Mouse (Mus musculus): ENCODE measurements around the gene Gna14. TPM values are rescaled to one million over a fixed set of nuclear protein-coding genes. Genes with fewer than 3 reads are reported as not detected.

Gna14 gene
- polyA plus RNA-seq, 1 experiment, result 0.05 TPM

DNA sequence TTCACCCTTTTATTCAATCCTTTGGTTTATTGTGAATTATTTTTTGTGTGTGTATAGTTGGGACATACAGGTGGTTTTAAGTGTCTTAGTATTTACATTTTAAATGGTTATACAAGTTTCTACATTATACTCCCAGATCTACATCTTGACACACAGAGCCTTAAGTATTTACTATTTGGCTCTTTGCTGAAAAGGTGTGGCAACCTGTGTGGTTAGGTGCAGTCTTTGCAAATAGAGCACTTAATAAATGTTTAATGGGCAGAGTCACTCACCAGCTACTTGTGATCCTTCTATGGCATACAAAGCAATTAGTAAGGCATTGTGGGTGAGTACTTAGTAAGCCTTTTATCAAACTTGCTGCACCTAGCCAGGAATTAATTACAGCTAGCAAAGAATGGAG is 24.3 kb upstream of the Gna14 start:
- TF ChIP-seq CEBPB (IDR thresholded peaks at IDR 0.05; ENCODE audit: low read depth), result no peak
- TF ChIP-seq MAX (IDR thresholded peaks at IDR 0.05), result no peak
- no peak for TF ChIP-seq CTCF (IDR thresholded peaks at IDR 0.05; ENCODE audit: control insufficient read depth, insufficient read depth, insufficient read length)
- no peak for TF ChIP-seq FOSL1 (IDR thresholded peaks at IDR 0.05; ENCODE audit: insufficient read depth, low read length, poor library complexity, severe bottlenecking)
- no peak for TF ChIP-seq USF1 (IDR thresholded peaks at IDR 0.05; ENCODE audit: low read depth)
- no peaks in the 10 kb centered on the region for H3K79me3 ChIP-seq (ENCODE audit: low read depth)
- H3ac ChIP-seq (ENCODE audit: control insufficient read depth, insufficient read length, low read depth), result no peak overlapping the region
- H3K27me3 ChIP-seq (ENCODE audit: control insufficient read depth, insufficient read depth, insufficient read length), result no peaks in the 10 kb centered on the region
- no peaks in the 10 kb centered on the region for H3K79me2 ChIP-seq (ENCODE audit: control insufficient read depth, insufficient read depth)
- no peak overlapping the region for H3K4me3 ChIP-seq (ENCODE audit: insufficient read depth, poor library complexity, severe bottlenecking)
- H3K36me3 ChIP-seq (ENCODE audit: control insufficient read depth, insufficient read depth), result no peaks in the 10 kb centered on the region

- Histone ChIP-seq H3K36me3 (ENCODE audit: control insufficient read depth, insufficient read depth) (no peaks in the 10 kb centered on the region), H3K79me3 (ENCODE audit: low read depth) (no peaks in the 10 kb centered on the region), H3K4me3 (ENCODE audit: insufficient read depth, poor library complexity, severe bottlenecking) (no peak overlapping the region), H3K27me3 (ENCODE audit: control insufficient read depth, insufficient read depth, insufficient read length) (no peaks in the 10 kb centered on the region), H3ac (ENCODE audit: control insufficient read depth, insufficient read length, low read depth) (no peak overlapping the region), H3K79me2 (ENCODE audit: control insufficient read depth, insufficient read depth) (no peaks in the 10 kb centered on the region)
- TF ChIP-seq USF1 (IDR thresholded peaks at IDR 0.05; ENCODE audit: low read depth) (no peak), CTCF (IDR thresholded peaks at IDR 0.05; ENCODE audit: control insufficient read depth, insufficient read depth, insufficient read length) (no peak), CEBPB (IDR thresholded peaks at IDR 0.05; ENCODE audit: low read depth) (no peak), FOSL1 (IDR thresholded peaks at IDR 0.05; ENCODE audit: insufficient read depth, low read length, poor library complexity, severe bottlenecking) (no peak), MYOG (IDR thresholded peaks at IDR 0.05; ENCODE audit: control insufficient read depth, extremely low read depth, insufficient read length) (no peak), MYOD1 (IDR thresholded peaks at IDR 0.05; ENCODE audit: control insufficient read depth, insufficient read length, low read depth) (no peak), MAX (IDR thresholded peaks at IDR 0.05) (no peak)
Measured at GRCm38 (mm10) chr19:16418086-16418663, 17.4 kb upstream of the Gna14 start.

- no peak for TF ChIP-seq CEBPB (IDR thresholded peaks at IDR 0.05; ENCODE audit: low read depth)
- no peak for TF ChIP-seq MAX (IDR thresholded peaks at IDR 0.05)
- TF ChIP-seq MYOG (IDR thresholded peaks at IDR 0.05; ENCODE audit: control insufficient read depth, extremely low read depth, insufficient read length), result no peak
- TF ChIP-seq USF1 (IDR thresholded peaks at IDR 0.05; ENCODE audit: low read depth), result no peak
- TF ChIP-seq MYOD1 (IDR thresholded peaks at IDR 0.05; ENCODE audit: control insufficient read depth, insufficient read length, low read depth), result no peak
- TF ChIP-seq FOSL1 (IDR thresholded peaks at IDR 0.05; ENCODE audit: insufficient read depth, low read length, poor library complexity, severe bottlenecking), result no peak
- TF ChIP-seq CTCF (IDR thresholded peaks at IDR 0.05; ENCODE audit: control insufficient read depth, insufficient read depth, insufficient read length), result no peak
- H3K27me3 ChIP-seq (ENCODE audit: control insufficient read depth, insufficient read depth, insufficient read length), result no peaks in the 10 kb centered on the region
- H3ac ChIP-seq (ENCODE audit: control insufficient read depth, insufficient read length, low read depth), result no peak overlapping the region
- no peaks in the 10 kb centered on the region for H3K36me3 ChIP-seq (ENCODE audit: control insufficient read depth, insufficient read depth)
- H3K79me3 ChIP-seq (ENCODE audit: low read depth), result no peaks in the 10 kb centered on the region
- H3K79me2 ChIP-seq (ENCODE audit: control insufficient read depth, insufficient read depth), result no peaks in the 10 kb centered on the region
- no peak overlapping the region for H3K4me3 ChIP-seq (ENCODE audit: insufficient read depth, poor library complexity, severe bottlenecking)
Measured at GRCm38 (mm10) chr19:16425596-16425995, 10.0 kb upstream of the Gna14 start.

DNA sequence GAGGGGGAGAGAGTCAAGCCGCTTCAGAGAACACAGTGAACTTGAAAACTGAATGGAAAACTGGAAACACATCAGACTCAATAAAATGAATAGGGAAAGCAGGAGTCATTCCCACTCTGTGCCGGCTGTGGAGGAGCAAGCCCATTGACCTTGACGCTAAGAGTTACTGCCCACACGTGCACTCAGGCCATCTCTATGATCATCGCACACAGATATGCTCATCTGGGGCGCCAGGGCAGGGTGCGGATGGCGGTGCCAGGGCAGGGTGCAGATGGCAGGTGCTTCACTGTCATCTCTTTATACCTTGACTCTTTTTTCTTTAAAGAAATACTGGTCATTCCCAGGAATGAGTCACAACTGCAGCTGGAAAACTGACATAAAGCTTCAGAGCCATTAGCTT is 4.2 kb upstream of the Gna14 start:
- Histone ChIP-seq H3K79me3 (ENCODE audit: low read depth) (no peaks in the 10 kb centered on the region), H3ac (ENCODE audit: control insufficient read depth, insufficient read length, low read depth) (no peak overlapping the region), H3K79me2 (ENCODE audit: control insufficient read depth, insufficient read depth) (no peaks in the 10 kb centered on the region), H3K36me3 (ENCODE audit: control insufficient read depth, insufficient read depth) (no peaks in the 10 kb centered on the region), H3K27me3 (ENCODE audit: control insufficient read depth, insufficient read depth, insufficient read length) (peaks cover 6% of the 10 kb centered on the region), H3K4me3 (ENCODE audit: insufficient read depth, poor library complexity, severe bottlenecking) (no peak overlapping the region)
- no peak for TF ChIP-seq MAX (IDR thresholded peaks at IDR 0.05)
- no peak for TF ChIP-seq CEBPB (IDR thresholded peaks at IDR 0.05; ENCODE audit: low read depth)
- no peak for TF ChIP-seq CTCF (IDR thresholded peaks at IDR 0.05; ENCODE audit: control insufficient read depth, insufficient read depth, insufficient read length)
- TF ChIP-seq USF1 (IDR thresholded peaks at IDR 0.05; ENCODE audit: low read depth), result no peak
- no peak for TF ChIP-seq FOSL1 (IDR thresholded peaks at IDR 0.05; ENCODE audit: insufficient read depth, low read length, poor library complexity, severe bottlenecking)
- TF ChIP-seq MYOG (IDR thresholded peaks at IDR 0.05; ENCODE audit: control insufficient read depth, extremely low read depth, insufficient read length), result no peak
- no peak for TF ChIP-seq MYOD1 (IDR thresholded peaks at IDR 0.05; ENCODE audit: control insufficient read depth, insufficient read length, low read depth)

DNA sequence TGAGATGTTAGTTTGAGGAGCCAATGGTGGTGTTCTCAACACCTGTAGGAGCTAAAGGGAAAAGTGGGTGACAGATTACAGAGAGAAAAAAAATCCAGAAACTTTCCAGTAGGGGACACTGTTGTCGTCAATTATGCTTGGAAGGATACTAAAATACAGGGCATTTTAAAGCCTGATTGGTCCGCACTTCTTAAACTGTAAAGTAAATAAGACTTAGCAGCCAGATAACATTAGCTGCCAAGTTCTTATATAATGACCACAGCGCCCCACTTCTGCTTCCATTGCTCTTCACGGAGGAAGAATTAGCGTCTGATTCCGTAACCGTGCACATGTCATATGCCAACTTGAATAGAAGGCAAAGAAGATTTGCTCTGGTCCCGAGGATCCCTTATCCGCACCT is 683 bp upstream of the Gna14 start:
- TF ChIP-seq CTCF (IDR thresholded peaks at IDR 0.05; ENCODE audit: control insufficient read depth, insufficient read depth, insufficient read length) (no peak), FOSL1 (IDR thresholded peaks at IDR 0.05; ENCODE audit: insufficient read depth, low read length, poor library complexity, severe bottlenecking) (no peak), CEBPB (IDR thresholded peaks at IDR 0.05; ENCODE audit: low read depth) (no peak), MYOD1 (IDR thresholded peaks at IDR 0.05; ENCODE audit: control insufficient read depth, insufficient read length, low read depth) (no peak), MYOG (IDR thresholded peaks at IDR 0.05; ENCODE audit: control insufficient read depth, extremely low read depth, insufficient read length) (no peak), MAX (IDR thresholded peaks at IDR 0.05) (no peak), USF1 (IDR thresholded peaks at IDR 0.05; ENCODE audit: low read depth) (no peak)
- Histone ChIP-seq H3K27me3 (ENCODE audit: control insufficient read depth, insufficient read depth, insufficient read length) (peaks cover 6% of the 10 kb centered on the region), H3K79me3 (ENCODE audit: low read depth) (no peaks in the 10 kb centered on the region), H3ac (ENCODE audit: control insufficient read depth, insufficient read length, low read depth) (no peak overlapping the region), H3K36me3 (ENCODE audit: control insufficient read depth, insufficient read depth) (no peaks in the 10 kb centered on the region), H3K4me3 (ENCODE audit: insufficient read depth, poor library complexity, severe bottlenecking) (no peak overlapping the region), H3K79me2 (ENCODE audit: control insufficient read depth, insufficient read depth) (no peaks in the 10 kb centered on the region)

Measured in C2C12 (cell line).